20 mouse cellular contexts compared by ENCODE assay signal in the genomic region with DNA sequence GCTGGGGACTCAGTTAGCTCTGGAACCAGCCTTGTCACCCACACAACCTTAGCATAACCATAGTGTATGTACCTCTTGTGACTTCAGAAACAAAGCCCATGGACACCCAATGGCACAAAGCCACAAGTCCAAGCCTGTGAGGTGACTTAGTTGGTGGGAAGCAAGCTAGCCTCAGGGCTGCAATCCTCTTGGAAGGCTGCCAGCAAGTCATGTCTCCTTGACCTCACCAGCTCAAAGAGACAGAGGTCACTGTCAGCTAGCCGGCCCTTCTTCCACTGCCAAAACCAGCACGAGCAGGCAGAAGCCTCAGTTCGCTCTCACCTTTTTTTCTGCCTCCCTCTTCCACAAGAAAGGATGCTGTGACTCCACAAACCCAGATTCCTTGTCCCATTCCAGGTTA.
A peak's percentile ranks its signal among the peaks of the same experiment; 100 is the strongest.
DNase-seq lines count a peak whose midpoint lies in the region; TF ChIP-seq lines count a peak whose summit lies in the region.
"Had no signal": no experiment of that assay in that cellular context is flagged by ENCODE, and none has a peak within 500 bp of the region (broad histone marks: within the 10 kb centered on the region; RNA-seq: fewer than 3 reads in every experiment).

No protein-coding gene starts in this region.

- H3K27me3 ChIP-seq in heart, embryonic 10.5 days (ENCODE audit: insufficient read depth, poor library complexity, severe bottlenecking), result peaks cover 50% of the 10 kb centered on the region
- no peaks in the 10 kb centered on the region for H3K27me3 ChIP-seq in heart, adult 2 months (ENCODE audit: control insufficient read depth, insufficient read depth, low read length)

- intact Hi-C loops in heart, adult 2 months (cut with DNase I), result loop anchor here (5.0 kb wide), 1 partner anchor 154 kb away; no protein-coding TSS in a partner anchor

- WGBS in heart, embryonic 10.5 days, result 48% methylated on average over 3 of the region's 3 CpGs
- 78% methylated on average over 3 of the region's 3 CpGs for WGBS in heart, adult 2 months

- no peak overlapping the region for H3K9ac ChIP-seq in heart, adult 2 months (ENCODE audit: low read depth, low read length)
- H3K9ac ChIP-seq: embryonic facial prominence, embryonic 12.5 days; forebrain, postnatal 0 days; hindbrain, embryonic 15.5 days; limb, embryonic 15.5 days; neural tube, embryonic 13.5 days had no signal

- H3K4me1 ChIP-seq in heart, embryonic 10.5 days, result peaks cover 29% of the 10 kb centered on the region
- H3K4me1 ChIP-seq in heart, adult 2 months (ENCODE audit: control insufficient read depth, insufficient read depth, low read length), result peaks cover 2% of the 10 kb centered on the region

- TF ChIP-seq CTCF in heart, adult 2 months (IDR thresholded peaks at IDR 0.05), result no peak

- H3K79me2 ChIP-seq in heart, adult 2 months (replicated peaks; ENCODE audit: control insufficient read depth, insufficient read depth, low read length), result no peaks in the 10 kb centered on the region

- no peak overlapping the region for H3K4me3 ChIP-seq in heart, embryonic 10.5 days
- H3K4me3 ChIP-seq in heart, adult 2 months, result no peak overlapping the region
- H3K4me3 ChIP-seq: embryonic facial prominence, embryonic 12.5 days; hindbrain, embryonic 15.5 days; limb, embryonic 15.5 days; midbrain, embryonic 10.5 days; myocyte; neural tube, embryonic 13.5 days had no signal

- H3K9me3 ChIP-seq in heart, embryonic 10.5 days, result no peaks in the 10 kb centered on the region
- H3K9me3 ChIP-seq: embryonic facial prominence, embryonic 12.5 days; hindbrain, embryonic 15.5 days; limb, embryonic 15.5 days; neural tube, embryonic 13.5 days had no signal

- no peaks in the 10 kb centered on the region for H3K36me3 ChIP-seq in heart, embryonic 10.5 days
- no peaks in the 10 kb centered on the region for H3K36me3 ChIP-seq in heart, adult 2 months (ENCODE audit: control insufficient read depth, insufficient read depth, low read length)
- H3K36me3 ChIP-seq: embryonic facial prominence, embryonic 12.5 days; hindbrain, embryonic 15.5 days; limb, embryonic 15.5 days; midbrain, embryonic 10.5 days; neural tube, embryonic 13.5 days had no signal

- no peak for DNase-seq in heart, embryonic 10.5 days (ENCODE audit: low spot score)
- DNase-seq in heart, adult 2 months, result no peak
- peak; percentile 29 for DNase-seq in retina, postnatal 1 day
- DNase-seq in retina, embryonic 14.5 days (ENCODE audit: low spot score), result no peak
- peak; percentile 41 for DNase-seq in adrenal gland, adult 8-10 months
- DNase-seq in yolk sac, embryonic 10.5 days (ENCODE audit: low spot score), result peak; percentile 68
- no peak for DNase-seq in right cerebral cortex, postnatal 14 days
- DNase-seq: forebrain, postnatal 0 days; gastrocnemius, postnatal 25 days; heart, postnatal 4 days; left cerebral cortex, postnatal 4 days; lung, postnatal 10 days; right cerebral cortex, adult 18-20 months; thymus, postnatal 36 days had no signal

- no peak for TF ChIP-seq EP300 in heart, adult 2 months (IDR thresholded peaks at IDR 0.05; ENCODE audit: insufficient read depth, low read depth, low read length)

- H3K27ac ChIP-seq in heart, embryonic 10.5 days, result peak overlapping the region; percentile 3; the same call in 1 of the 2 replicates
- H3K27ac ChIP-seq in heart, adult 2 months, result no peak overlapping the region
- H3K27ac ChIP-seq: embryonic facial prominence, embryonic 12.5 days; hindbrain, embryonic 15.5 days; limb, embryonic 15.5 days; midbrain, embryonic 10.5 days; neural tube, embryonic 13.5 days had no signal

- no peak for TF ChIP-seq POLR2A in heart, adult 2 months (IDR thresholded peaks at IDR 0.05; ENCODE audit: insufficient read depth, low read depth, low read length)

Comparison
In these comparisons a context has a peak if more than half of its experiments do, and no peak if none do; other contexts are left out.
1. DNase-seq: peak in retina, postnatal 1 day (single experiment), adrenal gland, adult 8-10 months (single experiment) and yolk sac, embryonic 10.5 days (single experiment); none in heart, embryonic 10.5 days (single experiment), heart, adult 2 months (0 of 2), retina, embryonic 14.5 days (single experiment) and right cerebral cortex, postnatal 14 days (single experiment).